Mouse (Mus musculus) thymus, postnatal 14 days (tissue): ENCODE results near the gene 4921524J17Rik.

Experiments
- DNase-seq: peaks from one replicate; pipeline ENCODE4 v3.0.0; 2021

4921524J17Rik gene

DNA sequence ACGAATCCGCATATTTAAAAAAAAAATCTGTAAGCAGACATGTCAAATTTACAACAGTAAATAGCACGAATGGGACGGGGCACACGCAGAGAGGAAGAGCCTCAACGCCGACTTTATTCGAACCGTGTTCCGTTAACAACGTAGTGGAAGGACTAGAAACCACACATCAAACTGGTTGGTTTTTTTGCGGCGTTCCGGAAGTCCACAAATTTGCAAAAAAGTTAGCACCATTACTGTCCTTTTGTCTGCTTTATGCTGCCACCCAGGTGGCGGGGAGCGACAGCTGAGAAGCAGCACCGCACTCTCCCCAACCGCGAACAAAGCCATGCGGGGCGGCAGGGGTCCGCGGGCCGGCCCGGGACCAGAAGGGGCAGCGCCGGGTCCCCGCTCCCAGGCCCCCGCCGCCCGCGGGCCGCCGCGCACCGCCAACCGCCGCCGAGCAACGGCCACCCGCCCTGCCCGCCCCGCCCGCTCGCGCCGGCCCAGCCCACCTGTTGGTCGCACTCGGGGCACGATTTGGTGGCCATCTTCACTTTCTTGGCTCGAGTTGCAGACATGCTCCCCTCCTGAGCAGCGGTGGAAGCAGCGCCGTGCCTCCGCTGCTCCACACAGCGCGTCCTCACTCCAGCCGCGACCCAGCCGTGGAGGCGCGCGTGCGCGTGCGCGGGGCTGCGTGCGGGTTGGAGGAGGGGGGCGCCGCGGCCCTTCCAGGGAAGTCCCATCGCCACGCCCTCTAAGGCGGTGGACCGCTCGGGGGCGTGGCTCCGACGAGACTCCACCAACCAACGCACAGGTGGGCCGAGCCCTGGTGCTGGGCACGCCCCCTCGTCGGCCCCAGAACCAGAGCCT, at the start of gene 4921524J17Rik:
Gene 4921524J17Rik, minus strand, starts transcription at position 666 of the 849 bp plus-strand sequence.
- DNase-seq: peak; percentile 99

DNA sequence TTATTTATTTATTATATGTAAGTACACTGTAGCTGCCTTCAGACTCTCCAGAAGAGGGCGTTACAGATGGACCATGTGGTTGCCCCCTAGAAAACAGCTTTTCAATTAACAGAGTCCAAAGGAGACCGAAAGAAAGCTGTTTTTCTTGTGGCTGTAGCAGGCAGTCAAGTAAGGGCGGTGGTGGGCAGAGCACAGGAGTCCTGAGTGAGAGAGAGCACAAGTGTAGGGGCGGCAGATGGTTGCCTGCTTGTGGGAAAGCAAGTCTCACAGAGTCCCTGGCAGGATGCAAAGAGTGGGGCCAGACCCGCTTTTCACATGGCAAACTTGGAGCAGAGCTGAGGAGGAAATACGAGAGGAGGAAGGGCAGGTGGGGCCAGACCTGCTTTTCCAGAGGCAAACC, 49.8 kb upstream of the 4921524J17Rik start:
- DNase-seq: peak; percentile 5

DNA sequence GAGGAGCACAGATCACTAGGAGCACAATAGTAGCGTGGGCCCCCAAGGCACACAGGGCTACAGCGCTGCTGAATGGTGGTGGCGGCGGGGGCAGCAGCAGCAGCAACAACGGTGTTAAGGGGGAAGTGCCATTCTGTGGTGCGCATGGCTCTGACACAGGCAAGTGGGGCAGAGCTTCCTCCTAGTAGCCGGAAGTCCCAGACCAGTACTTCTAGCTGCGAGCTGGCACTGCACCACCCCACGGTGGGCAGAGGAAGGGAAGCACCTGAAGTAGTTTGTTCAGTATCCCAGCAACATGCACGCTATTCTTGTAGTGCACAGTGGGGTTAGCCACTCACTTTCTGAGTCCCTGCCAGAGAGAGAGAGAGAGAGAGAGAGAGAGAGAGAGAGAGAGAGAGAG, 49.3 kb upstream of the 4921524J17Rik start:
- peak; percentile 49 for DNase-seq

DNA sequence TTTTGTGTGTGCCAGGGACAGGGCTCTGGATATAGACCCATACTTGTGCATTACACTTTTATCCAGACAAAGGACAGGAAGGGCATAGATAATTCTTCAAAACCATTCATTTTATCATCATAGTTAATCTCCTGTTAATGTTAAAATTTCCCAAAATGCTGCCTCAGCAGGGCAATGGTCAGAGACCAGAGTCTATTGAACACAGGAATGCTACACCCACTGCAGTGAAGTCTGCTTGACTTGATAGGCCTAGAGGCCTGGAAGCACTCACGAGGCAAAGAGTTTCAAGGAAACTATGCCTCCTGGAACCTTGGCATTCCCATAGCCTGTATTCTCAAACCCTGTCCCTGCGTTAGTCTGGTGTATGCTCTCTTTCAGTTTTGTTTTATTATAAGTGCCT, 47.1 kb upstream of the 4921524J17Rik start:
- DNase-seq: no peak

DNA sequence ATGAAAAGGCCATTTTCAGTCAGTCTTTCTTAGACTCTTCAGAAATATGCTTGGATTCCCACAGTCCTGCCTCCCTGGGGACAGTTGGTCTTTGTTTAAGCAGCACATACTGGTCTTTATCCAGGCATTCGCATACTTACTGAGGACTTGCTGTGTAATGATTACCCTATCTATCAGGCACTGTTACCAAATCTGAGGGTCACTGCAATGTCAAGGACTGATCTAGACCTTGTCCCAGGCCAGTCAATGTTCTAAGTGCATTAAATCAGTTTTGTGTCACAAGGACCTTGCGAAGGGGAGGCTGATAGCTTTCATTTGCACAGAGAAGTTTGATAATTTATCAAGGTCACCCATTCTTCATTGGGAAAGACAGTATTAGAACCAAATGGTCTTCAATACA, 45.8 kb upstream of the 4921524J17Rik start:
- no peak for DNase-seq

DNA sequence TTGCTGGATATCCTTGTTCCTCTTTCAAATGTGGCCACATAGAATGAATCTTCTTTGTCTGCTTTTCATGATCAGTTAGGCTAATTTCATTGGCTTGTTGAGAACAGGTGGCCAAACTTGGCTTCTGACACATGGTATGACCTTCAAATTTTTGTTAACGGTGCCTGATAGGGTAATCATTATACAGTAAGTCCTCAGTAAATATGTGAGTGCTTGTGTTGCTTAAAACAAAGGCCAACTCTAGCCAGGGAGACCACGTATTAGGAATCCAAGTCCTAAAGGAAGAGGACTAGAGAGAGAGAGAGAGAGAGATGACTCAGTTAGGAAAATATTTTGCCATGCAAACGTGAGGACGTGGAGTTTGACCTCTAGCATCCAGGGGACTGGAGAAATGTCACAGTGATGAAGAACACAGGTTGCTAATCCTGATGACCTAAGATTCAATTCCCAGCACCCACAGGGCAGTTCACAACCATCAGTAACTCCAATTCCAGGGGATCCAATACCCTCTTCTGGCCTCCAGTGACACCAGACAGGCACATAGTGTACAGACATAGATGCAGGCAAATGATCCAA, 44.4 kb upstream of the 4921524J17Rik start:
- no peak for DNase-seq

DNA sequence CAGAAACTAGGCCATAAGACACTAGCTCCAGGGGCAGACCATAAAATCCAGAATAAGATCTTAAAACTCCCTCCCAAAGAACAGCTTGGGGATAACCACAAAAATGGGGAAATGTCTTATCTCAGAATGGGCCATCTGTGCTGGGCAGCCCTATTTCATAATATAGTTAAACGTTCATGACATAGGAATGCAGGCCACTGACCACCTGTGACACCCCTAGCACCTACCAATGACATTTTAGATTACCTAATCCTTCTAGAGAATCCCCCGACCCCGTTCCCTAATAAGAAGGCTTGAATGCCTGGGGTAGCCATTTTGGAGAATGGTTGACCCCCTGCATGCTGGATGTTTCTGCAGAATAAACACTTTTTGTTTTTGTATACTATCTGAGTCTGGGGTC, 42.3 kb upstream of the 4921524J17Rik start:
- no peak for DNase-seq

DNA sequence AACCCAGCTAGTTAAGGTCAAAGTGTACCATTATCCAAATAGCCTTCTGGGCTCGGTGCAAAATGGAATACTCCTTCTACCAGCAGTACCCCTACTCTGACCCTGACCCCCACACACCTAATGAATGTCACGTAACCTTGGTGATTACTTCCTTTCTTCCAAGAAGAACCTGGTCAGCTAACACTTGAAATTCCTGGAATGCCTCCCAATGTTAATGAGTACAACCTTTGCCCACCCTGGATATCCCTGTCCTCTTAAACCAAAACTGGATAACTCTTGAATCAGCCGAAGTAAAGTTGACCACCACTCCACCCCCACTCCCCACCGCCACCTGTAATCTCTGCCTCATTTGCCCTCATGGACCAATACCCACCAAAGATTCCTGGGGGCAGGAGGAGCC, 40.6 kb upstream of the 4921524J17Rik start:
- DNase-seq: no peak

DNA sequence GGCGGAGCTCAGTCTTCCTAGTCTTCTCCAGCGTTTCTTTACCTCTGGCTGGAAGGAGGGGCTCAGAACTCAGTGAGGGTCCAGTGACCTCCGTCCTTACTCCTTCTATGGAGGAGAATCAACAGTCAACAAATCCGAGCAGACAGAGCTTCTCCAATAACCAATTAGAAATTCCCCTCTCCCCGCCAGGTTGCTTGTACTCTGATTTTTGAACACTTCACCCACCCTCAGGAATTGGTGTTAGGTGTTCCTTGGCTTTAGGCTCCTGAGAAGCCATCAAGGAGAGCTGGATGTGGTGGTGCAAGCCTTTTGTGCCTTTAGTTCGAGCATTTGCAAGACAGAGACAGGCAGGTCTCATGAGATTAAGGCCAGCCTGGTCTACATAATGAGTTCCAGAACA, 40.2 kb upstream of the 4921524J17Rik start:
- DNase-seq: no peak

DNA sequence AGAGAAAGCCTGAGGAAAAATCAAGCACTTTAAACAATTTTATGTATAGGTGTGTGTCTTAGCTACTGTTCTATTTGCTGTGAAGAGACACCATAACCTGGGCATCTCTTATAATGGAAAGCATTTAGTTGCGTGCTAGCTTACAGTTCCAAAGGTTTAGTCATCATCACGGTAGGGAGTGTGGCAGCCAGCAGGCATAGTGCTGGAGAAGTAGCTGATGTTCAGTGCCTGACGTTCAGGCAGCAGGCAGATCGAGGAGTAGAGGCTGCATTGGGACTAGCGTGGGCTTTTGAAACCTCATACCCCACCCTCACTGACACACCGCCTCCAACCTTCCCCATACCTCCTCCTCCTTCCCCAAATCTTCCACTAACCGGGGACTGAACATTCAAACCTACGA, 38.1 kb upstream of the 4921524J17Rik start:
- DNase-seq: no peak

DNA sequence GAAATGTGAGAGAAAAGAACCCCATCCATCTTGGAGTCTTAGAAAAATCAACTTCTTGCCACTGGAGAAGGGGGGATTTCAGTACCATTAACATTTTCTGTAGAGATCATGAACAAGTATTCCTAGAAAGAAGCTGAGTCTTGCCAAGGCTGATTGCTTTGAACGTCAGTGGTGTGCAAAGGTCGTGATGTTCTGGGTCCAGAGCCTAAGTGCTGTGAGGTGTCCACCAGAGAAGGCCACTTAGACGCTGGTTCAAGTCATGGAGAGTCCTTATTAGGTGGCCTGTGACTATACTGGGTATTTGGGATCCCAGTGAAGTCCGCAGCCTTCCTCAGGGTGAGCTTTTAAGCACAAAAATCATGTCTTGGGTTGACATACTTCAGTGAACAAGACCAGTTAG, 33.4 kb upstream of the 4921524J17Rik start:
- DNase-seq: no peak

DNA sequence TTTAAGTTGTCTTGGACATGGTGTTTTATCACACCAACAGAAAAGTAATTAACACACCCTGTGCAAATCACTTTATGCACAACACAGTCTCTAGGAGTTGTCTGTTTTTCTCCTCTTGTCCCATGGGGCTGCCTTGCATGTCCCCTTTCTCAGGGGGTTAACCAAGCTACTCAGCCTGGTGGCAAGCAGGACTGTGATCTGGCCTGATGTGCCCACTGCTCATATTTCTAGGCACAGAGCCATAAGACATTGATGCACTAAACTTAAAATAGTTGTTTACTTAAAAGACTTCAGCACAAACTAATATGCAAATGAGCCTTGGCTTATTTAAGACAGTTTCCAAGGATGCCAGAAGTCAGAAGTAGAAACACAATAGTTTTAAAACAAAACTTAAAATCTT, 31.7 kb upstream of the 4921524J17Rik start:
- DNase-seq: no peak

DNA sequence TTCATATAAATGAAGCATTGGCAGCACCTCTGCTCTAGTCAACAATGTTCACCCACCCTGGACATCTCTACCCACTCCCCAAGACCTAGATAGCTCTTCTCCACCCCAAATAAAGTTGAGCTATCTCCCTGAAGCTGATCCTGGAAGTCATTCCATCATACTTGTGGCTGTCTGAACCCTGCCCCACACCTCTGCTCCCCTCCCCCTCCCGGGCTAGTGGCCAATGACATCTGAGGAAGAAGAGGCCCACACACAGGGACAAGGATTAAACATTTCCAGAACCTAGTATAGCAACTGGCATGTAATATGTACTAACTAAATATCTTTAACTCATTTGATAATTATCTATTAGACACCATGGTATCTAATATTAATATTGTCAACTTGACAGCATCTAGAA, 29.8 kb upstream of the 4921524J17Rik start:
- no peak for DNase-seq

DNA sequence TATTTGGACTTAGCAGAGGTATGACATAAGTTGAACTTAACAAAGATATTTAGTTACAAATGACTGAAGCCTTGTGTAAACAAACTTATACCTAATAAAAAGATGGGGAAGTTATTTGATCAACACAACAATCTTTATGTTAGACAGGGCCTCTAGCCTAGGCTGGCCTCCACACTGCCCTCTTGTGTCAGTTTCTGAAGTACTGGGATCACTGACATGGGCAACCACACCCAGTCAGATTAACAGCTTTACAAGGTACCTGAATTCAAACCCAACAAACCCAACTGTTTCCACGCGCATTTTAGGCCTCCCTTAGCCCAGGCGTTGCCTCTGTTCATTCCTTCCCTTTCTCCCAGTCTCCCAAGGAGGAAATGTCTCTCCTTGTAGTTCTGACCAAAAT, 28.7 kb upstream of the 4921524J17Rik start:
- peak; percentile 48 for DNase-seq

DNA sequence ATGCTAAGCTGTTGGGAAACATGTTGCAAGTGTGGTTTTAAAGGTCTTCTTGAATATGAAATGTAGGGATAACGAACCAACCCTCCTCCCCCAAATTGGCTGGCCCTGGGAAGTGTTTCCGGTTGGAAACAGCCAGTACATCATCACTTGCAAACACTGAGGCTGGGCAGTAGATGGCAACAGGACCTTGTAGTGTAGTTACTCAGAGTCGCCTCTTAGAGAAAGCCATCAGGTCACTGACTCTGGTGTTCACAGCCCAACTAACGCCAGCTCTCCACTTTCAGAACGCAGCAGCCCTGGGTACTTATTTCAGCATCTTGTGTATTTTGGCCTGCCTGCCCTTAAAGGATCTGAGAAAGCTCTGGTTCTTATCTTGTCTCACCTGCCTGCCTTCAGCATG, 28.2 kb upstream of the 4921524J17Rik start:
- no peak for DNase-seq

DNA sequence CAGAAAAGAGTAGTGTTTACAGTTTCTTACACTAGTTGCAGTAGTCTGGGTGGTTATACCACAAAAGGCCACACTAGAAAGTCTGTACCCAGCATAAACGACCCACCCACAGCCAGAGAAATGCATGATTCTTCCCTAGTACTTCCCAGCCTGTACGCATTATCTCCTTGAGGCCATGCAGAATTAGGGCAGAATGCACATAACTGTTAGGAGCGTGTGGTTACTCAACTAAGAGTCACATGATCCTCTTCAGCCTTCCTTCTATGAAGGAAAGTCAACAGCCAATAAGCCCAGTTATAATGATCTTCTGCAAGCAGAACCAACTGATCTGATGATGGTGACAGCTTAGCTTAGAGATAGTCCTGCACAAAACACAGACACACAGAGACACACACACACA, 26.9 kb upstream of the 4921524J17Rik start:
- no peak for DNase-seq

DNA sequence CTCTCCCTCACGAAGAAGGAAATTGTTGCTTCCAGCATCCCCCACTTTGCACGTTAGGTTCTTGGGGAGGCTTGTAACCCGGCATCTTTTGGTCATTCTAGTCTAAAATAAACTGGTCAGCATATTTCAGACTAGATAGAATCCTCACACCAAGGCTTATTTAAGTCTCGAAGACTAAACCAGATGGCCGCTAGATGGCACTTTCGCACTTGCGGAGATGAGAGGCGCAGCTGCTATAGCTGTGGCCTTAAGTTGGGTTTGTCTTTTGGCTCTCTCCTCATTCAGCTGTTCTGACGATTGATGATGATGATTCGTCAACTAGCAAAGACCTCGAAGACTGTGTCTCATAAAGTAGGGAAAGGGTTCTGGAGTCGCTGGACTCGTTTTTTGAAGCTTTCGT, 23.9 kb upstream of the 4921524J17Rik start:
- DNase-seq: peak; percentile 69

DNA sequence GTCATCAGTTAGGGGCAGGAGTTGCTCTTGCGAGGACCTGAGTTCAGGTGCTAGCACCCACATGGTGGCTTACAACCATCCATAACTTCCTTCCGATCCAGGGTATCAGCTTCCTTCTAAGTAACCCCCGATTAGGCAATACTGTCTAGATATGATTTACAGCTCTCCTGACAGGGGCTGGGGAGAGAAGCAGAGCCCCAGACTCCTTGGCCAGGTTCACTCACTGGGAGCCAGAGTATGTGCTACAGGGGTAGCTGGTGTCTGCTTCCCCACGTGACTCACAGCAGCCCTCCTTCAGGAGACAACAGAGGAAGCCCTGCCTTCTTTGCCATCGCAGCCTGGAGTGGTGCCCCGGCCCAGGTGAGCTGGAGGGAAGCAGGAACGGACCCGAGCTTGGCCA, 22.1 kb upstream of the 4921524J17Rik start:
- no peak for DNase-seq

DNA sequence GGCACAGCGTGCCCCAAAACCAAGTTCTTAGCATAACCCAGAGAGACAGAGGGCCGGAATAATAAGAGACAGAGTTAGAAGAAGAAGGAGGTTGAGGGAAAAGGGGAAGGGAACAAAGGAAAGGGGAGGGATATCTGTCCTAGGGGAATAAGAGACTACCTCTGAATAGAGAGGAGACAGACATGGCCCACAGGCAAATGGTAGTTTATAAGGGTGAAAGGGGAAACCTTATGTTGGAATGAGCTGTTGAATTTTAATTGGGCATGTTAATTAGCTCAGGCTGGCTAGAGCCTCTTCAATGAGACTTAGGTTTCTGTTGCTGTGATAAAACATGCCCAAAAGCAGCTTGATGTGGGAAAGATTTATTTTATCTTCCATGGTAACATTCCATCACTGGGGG, 20.6 kb upstream of the 4921524J17Rik start:
- no peak for DNase-seq

DNA sequence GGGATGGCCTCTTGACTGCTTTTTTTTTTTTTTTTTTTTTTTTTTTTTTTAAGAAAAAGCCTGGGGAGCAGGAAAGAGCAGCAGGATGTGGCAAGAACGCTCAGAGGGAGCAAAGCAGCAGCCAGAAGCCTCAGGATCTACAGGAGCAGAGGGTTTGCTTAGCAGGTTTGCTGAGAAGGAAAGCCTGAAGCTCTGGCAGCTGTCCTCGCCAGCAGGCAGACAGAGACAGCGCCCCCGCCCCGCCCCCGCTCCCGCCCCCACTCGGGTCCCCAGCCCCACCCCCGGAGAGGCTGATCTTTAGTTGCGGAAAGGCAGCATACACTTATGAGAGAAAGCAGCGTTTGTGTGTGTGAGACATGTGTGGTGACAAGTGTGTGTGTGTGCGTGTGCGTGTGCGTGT, 19.7 kb upstream of the 4921524J17Rik start:
- DNase-seq: peak; percentile 63

DNA sequence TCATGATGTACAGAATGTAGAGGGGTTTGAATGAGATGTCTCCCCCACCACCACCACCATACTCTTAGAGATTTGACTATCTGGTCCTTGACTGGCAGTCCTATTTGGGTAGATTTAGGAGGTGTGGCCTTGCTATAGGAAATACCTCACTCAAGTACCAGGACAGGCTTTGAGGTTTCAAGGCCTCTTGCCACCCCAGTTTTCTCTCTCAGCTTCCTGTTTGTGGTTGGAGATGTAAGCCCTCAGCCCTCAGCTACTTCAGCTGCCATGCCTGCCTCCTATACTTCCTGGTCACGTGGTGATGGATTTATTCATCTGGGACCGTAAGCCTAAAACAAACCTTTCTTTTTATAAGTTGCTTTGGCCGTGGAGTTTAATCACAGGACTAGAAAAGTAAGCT, 17.7 kb upstream of the 4921524J17Rik start:
- DNase-seq: no peak

DNA sequence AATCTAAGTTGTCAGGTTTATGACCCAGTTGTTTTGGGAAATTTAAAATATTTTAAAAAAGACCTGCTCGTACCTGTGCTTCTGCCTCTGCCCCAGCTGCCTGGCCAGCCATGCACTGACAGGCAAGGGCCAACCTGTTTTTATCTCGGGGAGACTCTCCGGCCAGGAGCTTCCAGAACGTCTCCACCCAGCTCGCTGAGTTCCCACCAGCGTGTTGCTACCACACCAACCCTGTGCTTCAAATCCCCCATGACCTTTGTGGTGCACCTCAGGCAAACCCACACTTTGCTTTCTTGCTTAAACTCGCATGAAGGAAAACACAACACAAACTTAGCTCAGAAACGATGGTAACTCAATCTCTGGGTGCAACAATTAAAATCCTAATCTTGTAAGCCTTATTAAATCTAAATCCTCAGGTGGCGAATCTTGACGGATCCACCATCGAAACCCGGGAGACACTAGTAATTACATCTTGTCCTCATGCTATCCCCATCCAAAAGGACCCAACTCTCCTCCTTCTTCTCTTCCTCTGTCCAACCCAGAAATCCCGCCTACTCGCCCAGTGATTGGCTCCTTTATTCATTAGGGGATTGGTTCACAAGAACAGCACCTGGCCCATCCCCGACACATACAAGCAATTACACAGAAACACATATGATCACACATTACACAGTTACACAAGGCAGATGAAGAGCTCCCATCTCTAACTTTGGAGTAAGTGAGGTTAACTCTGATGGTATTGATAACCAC, 13.5 kb upstream of the 4921524J17Rik start:
- DNase-seq: no peak

DNA sequence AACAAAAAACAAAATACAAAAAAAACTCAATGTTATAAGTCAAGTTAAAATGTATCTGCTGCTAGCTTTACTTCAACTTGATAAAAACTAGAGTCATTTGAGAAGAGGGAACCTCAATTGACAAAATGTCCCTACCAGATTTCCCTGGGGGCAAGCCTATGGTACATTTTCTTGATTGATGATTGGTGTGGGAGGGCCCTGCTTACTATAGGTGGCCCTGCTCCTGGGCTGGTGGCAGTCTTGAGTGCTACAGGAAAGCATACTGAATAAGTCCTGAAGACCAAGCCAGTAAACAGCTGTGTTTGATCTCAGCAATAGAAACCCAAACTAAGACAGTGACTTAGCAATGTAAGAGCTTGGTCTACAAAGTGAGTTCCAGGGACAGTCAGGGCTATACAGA, 11.5 kb upstream of the 4921524J17Rik start:
- DNase-seq: no peak

DNA sequence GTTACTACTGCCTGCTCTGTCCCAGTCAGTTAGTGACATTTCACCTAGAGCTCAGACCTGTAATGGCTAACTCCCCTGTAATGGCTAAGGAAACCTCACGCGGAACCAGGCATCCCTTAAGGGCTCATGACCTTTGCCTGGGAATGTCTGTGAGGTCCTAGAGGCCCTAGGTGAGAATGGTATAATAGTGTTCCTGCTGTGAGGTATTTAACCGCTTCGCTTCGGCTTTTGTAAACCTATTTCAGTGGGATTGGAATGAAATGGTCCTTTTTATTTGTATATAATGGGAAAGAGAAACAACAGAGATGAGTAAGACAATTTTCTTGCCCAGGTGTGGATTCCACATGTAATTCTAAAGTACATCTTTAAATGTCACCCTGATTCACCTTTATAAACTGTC, 8.9 kb upstream of the 4921524J17Rik start:
- DNase-seq: no peak
